Mouse (Mus musculus): ENCODE measurements around the gene Tef. TPM values are rescaled to one million over a fixed set of nuclear protein-coding genes. Genes with fewer than 3 reads are reported as not detected.

The Tef gene
- polyA plus RNA-seq (2015; fragmentation: Nextera tagmentation; extraction: Ambion mirVana), result 28.3 and 34.4 TPM in 2 replicates

DNA sequence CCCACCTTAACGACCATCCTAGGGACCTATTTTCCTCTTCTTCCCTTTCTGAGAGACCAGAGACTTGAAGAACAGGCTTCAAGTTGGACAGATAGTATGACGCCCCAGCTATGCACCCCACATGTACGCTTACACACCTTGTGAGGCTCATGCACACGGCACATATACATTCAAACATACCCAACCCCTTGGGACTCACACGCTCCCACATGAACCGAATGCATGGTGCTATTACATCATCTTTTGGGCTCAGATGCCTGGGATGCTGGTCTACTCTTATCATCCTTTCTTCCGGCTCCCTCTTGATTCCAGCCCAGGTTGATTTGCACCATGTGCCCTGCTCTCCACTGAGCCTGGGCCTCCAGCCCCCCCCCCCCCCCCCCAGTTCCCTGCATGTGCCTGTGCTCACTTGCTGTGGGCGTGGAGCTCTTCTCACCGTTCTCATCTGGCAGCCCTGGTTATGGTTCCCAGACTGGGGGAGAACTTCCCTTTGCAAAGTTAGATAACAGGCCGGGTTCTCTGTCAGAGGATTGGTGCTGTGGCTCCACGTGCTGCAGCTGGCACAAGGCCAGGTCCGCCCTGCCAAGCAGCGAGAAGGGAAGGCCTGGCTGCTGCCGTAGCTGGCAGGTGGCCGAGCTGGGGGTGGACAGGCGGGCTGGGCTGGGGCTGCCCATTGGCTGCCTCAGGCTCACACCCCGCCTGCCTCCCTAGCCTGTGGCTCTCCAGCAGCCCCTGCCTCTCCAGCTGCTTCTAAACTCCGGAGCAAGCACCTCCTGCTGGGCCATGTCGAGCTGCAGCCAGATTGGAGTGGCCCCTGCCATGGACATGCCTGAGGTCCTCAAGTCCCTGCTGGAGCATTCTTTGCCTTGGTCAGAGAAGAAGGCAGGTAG, at the start of gene Tef:
Gene Tef, plus strand, starts transcription at position 421 of the 890 bp plus-strand sequence.

GRCm38 (mm10) chr15:81858517-81859329, 56.5 kb downstream of the Tef start, which contains the start of gene Tob2:
Tob2 (minus strand) TSS chr15:81858796.

GRCm38 (mm10) chr15:81871604-81872261, 69.5 kb downstream of the Tef start, which contains the start of gene Phf5a:
Phf5a (minus strand) TSS chr15:81871911.

DNA sequence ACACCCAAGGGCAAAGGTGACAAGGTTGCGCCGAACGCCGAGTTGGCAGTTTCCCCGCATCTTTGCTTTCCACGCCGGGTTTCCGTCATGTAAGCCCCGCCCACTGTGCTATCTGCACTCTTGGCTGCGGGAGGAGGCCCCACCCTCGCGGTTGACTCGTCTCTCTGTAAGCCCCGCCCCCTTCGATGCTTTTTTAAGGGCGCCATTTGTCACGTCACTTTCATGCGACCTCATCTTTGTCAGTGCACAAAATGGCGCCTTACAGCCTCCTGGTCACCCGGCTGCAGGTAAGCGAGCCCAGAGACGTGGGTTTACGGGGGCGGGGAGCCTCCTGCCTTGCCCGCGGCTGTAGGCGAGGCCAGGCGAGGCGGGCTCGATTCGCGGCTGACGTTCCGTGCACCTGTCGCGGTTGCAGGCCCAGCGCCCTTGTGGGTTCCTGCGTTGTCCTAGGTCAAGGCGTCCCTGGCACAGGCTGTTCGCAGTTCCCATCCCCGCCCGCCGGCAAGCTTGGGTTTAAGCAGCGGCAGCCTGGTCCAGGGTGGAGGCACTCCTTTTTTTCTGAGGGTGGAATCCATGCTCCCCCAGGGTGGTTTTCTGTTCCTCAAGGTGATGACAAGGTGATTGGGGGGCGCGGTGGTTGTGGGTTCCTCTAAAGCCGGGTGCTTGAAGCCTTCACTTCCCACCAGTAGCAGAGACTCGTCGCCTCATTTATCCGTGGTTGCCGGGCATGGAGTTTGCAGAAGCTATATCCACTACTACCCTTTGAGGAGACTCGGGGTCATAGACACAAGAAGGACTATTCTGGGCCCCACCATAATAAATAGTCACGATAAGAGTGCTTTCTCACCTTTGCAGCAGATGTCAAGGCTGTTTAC, 70.3 kb downstream of the Tef start, which contains the start of gene Aco2:
Gene Aco2, plus strand, starts transcription at position 48 of the 875 bp plus-strand sequence.

Other genes with a start within 250 kb of the Tef start
- gene Ep300, start 217.1 kb upstream of the Tef start, polyA plus RNA-seq (2015; fragmentation: Nextera tagmentation; extraction: Ambion mirVana), result 12.5 and 17.4 TPM in 2 replicates
- 9.8 and 12.6 TPM in 2 replicates for gene L3mbtl2, start 138.5 kb upstream of the Tef start, polyA plus RNA-seq (2015; fragmentation: Nextera tagmentation; extraction: Ambion mirVana)
- gene Chadl, start 105.1 kb upstream of the Tef start, polyA plus RNA-seq (2015; fragmentation: Nextera tagmentation; extraction: Ambion mirVana), result 4.4 and 8.4 TPM in 2 replicates
- 15.4 and 19.5 TPM in 2 replicates for gene Zc3h7b, start 57.4 kb upstream of the Tef start, polyA plus RNA-seq (2015; fragmentation: Nextera tagmentation; extraction: Ambion mirVana)
- gene Rangap1, start 56.9 kb upstream of the Tef start, polyA plus RNA-seq (2015; fragmentation: Nextera tagmentation; extraction: Ambion mirVana), result 27.0 and 27.6 TPM in 2 replicates
- gene Tob2, start 56.4 kb downstream of the Tef start, polyA plus RNA-seq (2015; fragmentation: Nextera tagmentation; extraction: Ambion mirVana), result 19.7 and 22.3 TPM in 2 replicates
- gene Phf5a, start 69.5 kb downstream of the Tef start, polyA plus RNA-seq (2015; fragmentation: Nextera tagmentation; extraction: Ambion mirVana), result 53.5 and 65.5 TPM in 2 replicates
- gene Aco2, start 69.9 kb downstream of the Tef start, polyA plus RNA-seq (2015; fragmentation: Nextera tagmentation; extraction: Ambion mirVana), result 101 and 150 TPM in 2 replicates
- gene Polr3h, start 123.8 kb downstream of the Tef start, polyA plus RNA-seq (2015; fragmentation: Nextera tagmentation; extraction: Ambion mirVana), result 57.3 and 83.5 TPM in 2 replicates
- 31.4 and 48.3 TPM in 2 replicates for gene Csdc2, start 134.3 kb downstream of the Tef start, polyA plus RNA-seq (2015; fragmentation: Nextera tagmentation; extraction: Ambion mirVana)
- 89.3 and 111 TPM in 2 replicates for gene Pmm1, start 158.5 kb downstream of the Tef start, polyA plus RNA-seq (2015; fragmentation: Nextera tagmentation; extraction: Ambion mirVana)
- gene 1700029P11Rik, start 178.1 kb downstream of the Tef start, polyA plus RNA-seq (2015; fragmentation: Nextera tagmentation; extraction: Ambion mirVana), result not detected in 2 replicates
- 64.9 and 130 TPM in 2 replicates for gene Xrcc6, start 185.4 kb downstream of the Tef start, polyA plus RNA-seq (2015; fragmentation: Nextera tagmentation; extraction: Ambion mirVana)
- 28.6 and 66.0 TPM in 2 replicates for gene Desi1, start 231.4 kb downstream of the Tef start, polyA plus RNA-seq (2015; fragmentation: Nextera tagmentation; extraction: Ambion mirVana)
- gene Snu13, start 245.2 kb downstream of the Tef start, polyA plus RNA-seq (2015; fragmentation: Nextera tagmentation; extraction: Ambion mirVana), result 171 and 189 TPM in 2 replicates

Data from adrenal gland, postnatal 0 days (tissue).